Mouse (Mus musculus) limb, embryonic 13.5 days (tissue): ENCODE measurements around the gene Neurod1. TPM values are rescaled to one million over a fixed set of nuclear protein-coding genes. Genes with fewer than 3 reads are reported as not detected.
A peak's percentile ranks its signal among the peaks of the same experiment; 100 is the strongest.

Source experiments
- ATAC-seq: fragments of 200-750 bp; cut with Nextera tagmentation; 2 replicates; pipeline ENCODE4 v1.8.0; 2017; ENCODE audit warnings: low read depth, moderate number of reproducible peaks, moderate TSS enrichment; ENCODE audit not compliant: low FRiP score
- H3K27ac ChIP-seq: fragments of 300-500 bp; sonication (generic); 2 replicates; pipeline ENCODE4 v1.5.1; 2015; ENCODE audit warnings: inconsistent platforms, mild to moderate bottlenecking, moderate library complexity
- H3K27me3 ChIP-seq: fragments of 300-500 bp; sonication (generic); 2 replicates; pipeline ENCODE4 v1.6.1; 2015; ENCODE audit warnings: mild to moderate bottlenecking, inconsistent platforms
- H3K36me3 ChIP-seq: fragments of 300-500 bp; sonication (generic); 2 replicates; pipeline ENCODE4 v1.6.1; 2015; ENCODE audit warnings: inconsistent platforms, mild to moderate bottlenecking, moderate library complexity
- H3K4me1 ChIP-seq: fragments of 300-500 bp; sonication (generic); 2 replicates; pipeline ENCODE4 v1.6.1; 2015; ENCODE audit warnings: inconsistent platforms
- H3K4me2 ChIP-seq: fragments of 300-500 bp; sonication (generic); replicated peaks from 2 replicates; pipeline ENCODE4 v1.6.1; 2015; ENCODE audit warnings: inconsistent platforms, mild to moderate bottlenecking, moderate library complexity
- H3K4me3 ChIP-seq: fragments of 300-500 bp; sonication (generic); 2 replicates; pipeline ENCODE4 v1.5.1; 2015; ENCODE audit warnings: moderate library complexity, mild to moderate bottlenecking, inconsistent platforms
- H3K9ac ChIP-seq: fragments of 300-500 bp; sonication (generic); 2 replicates; pipeline ENCODE4 v1.6.1; 2015; ENCODE audit warnings: mild to moderate bottlenecking, inconsistent platforms
- H3K9me3 ChIP-seq: fragments of 300-500 bp; sonication (generic); 2 replicates; pipeline ENCODE4 v1.6.1; 2016; ENCODE audit warnings: inconsistent platforms
- WGBS: fragments of 180-500 bp; shearing (Covaris S2); methylation state at CpG from one replicate; pipeline ENCODE4 v1.1.7; 2015; 5-methylcytosine and 5-hydroxymethylcytosine counted together
- polyA plus RNA-seq: library from polyadenylated mRNA; unstranded; fragments of >200 nt; fragmentation: Nextera tagmentation; extraction: Ambion mirVana; gene quantifications from 2 replicates; pipeline ENCODE4 v1.2.1, GENCODE M21; 2015

The Neurod1 gene
- 0.15 TPM in 1 of 2 replicates, not detected in the other for polyA plus RNA-seq

GRCm38 (mm10) chr2:79456575-79457349, at the start of gene Neurod1, which contains the start of gene Cerkl:
Gene Neurod1 (minus strand): TSS chr2:79456751.
Gene Cerkl (minus strand): TSS chr2:79456785.
- Histone ChIP-seq H3K4me2 (peak within 1 kb of the TSS; percentile 68), H3K27me3 (peaks cover 83% of the 10 kb centered on the region), H3K4me3 (peak within 1 kb of the TSS; percentile 37), H3K9me3 (0 out of 2 replicates have a peak, but pooled peaks cover 2% of the 10 kb centered on the region), H3K36me3 (no peaks in the 10 kb centered on the region), H3K27ac (no peak within 1 kb of the TSS), H3K9ac (no peak within 1 kb of the TSS), H3K4me1 (peaks cover 20% of the 10 kb centered on the region; the same call in 1 of the 2 replicates)
- whole genome bisulfite sequencing = 1% methylated on average over 42 of the region's 42 CpGs
- no peak; the same call in 1 of the 2 replicates for ATAC-seq

DNA sequence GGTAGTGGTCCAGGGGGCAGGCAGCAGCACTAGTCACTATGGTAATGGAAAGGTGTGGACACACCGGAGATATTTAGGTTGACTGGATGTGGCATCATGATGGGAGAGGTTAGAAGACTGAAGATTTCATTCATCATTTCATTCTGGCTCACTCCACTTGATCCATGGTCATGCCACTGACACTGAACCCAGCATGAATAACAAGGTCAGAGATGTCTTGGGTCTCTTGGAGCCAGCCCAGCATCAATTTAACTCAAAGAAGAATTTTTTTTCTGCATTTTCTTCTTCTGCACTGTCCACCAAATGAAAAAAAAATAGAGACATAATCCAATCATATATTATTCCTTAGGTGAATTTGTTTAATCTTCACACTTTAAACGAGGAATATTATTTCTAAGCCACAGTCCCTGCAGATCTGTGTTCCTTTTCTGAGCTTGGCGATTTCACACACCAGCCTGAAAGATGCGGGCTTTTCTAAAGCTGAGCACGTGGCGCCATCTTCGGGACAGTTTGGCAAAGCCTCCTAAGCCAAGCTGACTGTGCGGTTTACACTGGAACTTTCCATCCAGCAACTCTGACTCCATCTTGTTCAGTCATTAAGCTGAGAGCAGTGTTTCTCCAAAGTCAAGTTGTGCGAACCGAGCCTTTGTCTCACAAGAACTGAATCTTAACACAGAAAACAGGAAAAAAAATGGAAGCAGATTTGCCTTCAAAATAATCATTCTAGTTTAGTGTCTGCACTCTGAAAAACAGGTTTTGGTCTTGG, 42.6 kb upstream of the Neurod1 start:
- H3K9me3 ChIP-seq = no peaks in the 10 kb centered on the region
- H3K27me3 ChIP-seq = peaks cover 5% of the 10 kb centered on the region; the same call in 1 of the 2 replicates
- H3K36me3 ChIP-seq = no peaks in the 10 kb centered on the region
- H3K9ac ChIP-seq = no peak overlapping the region
- peak; percentile 54; the same call in 1 of the 2 replicates for ATAC-seq
- H3K27ac ChIP-seq = no peak overlapping the region
- H3K4me1 ChIP-seq = no peaks in the 10 kb centered on the region
- WGBS = 29% methylated on average over 10 of the region's 10 CpGs
- H3K4me3 ChIP-seq = no peak overlapping the region
- no peak overlapping the region for H3K4me2 ChIP-seq

- Histone ChIP-seq H3K4me1 (no peaks in the 10 kb centered on the region), H3K27ac (no peak overlapping the region), H3K9me3 (no peaks in the 10 kb centered on the region), H3K36me3 (no peaks in the 10 kb centered on the region), H3K9ac (no peak overlapping the region), H3K4me3 (no peak overlapping the region), H3K4me2 (no peak overlapping the region), H3K27me3 (no peaks in the 10 kb centered on the region)
- ATAC-seq = no peak
- WGBS = 64% methylated on average over 3 of the region's 3 CpGs
Observed at GRCm38 (mm10) chr2:79485127-79485526, 28.6 kb upstream of the Neurod1 start.

- H3K27me3 ChIP-seq = no peaks in the 10 kb centered on the region
- no peak overlapping the region for H3K4me2 ChIP-seq
- 77% methylated on average over 2 of the region's 2 CpGs for WGBS
- H3K4me1 ChIP-seq = no peaks in the 10 kb centered on the region
- H3K9ac ChIP-seq = no peak overlapping the region
- no peaks in the 10 kb centered on the region for H3K9me3 ChIP-seq
- ATAC-seq = no peak
- H3K4me3 ChIP-seq = no peak overlapping the region
- no peak overlapping the region for H3K27ac ChIP-seq
- H3K36me3 ChIP-seq = no peaks in the 10 kb centered on the region
Observed at GRCm38 (mm10) chr2:79482511-79482910, 26.0 kb upstream of the Neurod1 start.

DNA sequence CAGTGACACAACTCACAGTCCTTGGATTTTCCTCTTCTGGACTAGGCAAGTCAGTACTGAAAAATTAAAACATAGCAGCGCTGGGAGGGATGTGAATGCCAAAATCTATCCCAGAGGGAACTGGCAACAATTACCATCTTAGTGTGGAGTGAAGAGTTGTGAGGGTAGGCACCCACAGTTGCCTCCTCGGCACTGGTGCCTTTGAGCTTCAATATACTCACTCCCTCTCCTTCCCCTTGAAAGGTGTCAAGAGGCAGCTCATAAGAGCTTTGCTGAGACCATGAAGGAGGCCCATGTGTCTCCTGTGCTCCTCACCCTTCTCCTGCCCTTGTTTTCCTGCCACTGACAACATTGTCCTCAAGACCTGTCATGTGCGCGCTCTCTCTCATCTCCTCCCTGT, 5.9 kb upstream of the Neurod1 start:
- peaks cover 46% of the 10 kb centered on the region for H3K27me3 ChIP-seq
- no peaks in the 10 kb centered on the region for H3K36me3 ChIP-seq
- 83% methylated on average over 4 of the region's 4 CpGs for WGBS
- 0 out of 2 replicates have a peak, but pooled peaks cover 2% of the 10 kb centered on the region for H3K9me3 ChIP-seq
- no peak overlapping the region for H3K4me3 ChIP-seq
- no peak overlapping the region for H3K4me2 ChIP-seq
- H3K4me1 ChIP-seq = 0 out of 2 replicates have a peak, but pooled peaks cover 4% of the 10 kb centered on the region
- H3K9ac ChIP-seq = no peak overlapping the region
- H3K27ac ChIP-seq = no peak overlapping the region
- no peak for ATAC-seq

GRCm38 (mm10) chr2:79461861-79462260, 5.3 kb upstream of the Neurod1 start:
- ATAC-seq = no peak
- no peak overlapping the region for H3K4me2 ChIP-seq
- H3K36me3 ChIP-seq = no peaks in the 10 kb centered on the region
- 0 out of 2 replicates have a peak, but pooled peaks cover 2% of the 10 kb centered on the region for H3K9me3 ChIP-seq
- 79% methylated on average over 2 of the region's 2 CpGs for WGBS
- H3K27me3 ChIP-seq = peaks cover 51% of the 10 kb centered on the region
- H3K9ac ChIP-seq = no peak overlapping the region
- no peak overlapping the region for H3K27ac ChIP-seq
- H3K4me1 ChIP-seq = 0 out of 2 replicates have a peak, but pooled peaks cover 5% of the 10 kb centered on the region
- H3K4me3 ChIP-seq = no peak overlapping the region

- Histone ChIP-seq H3K27ac (no peak overlapping the region), H3K4me3 (no peak overlapping the region), H3K36me3 (no peaks in the 10 kb centered on the region), H3K9me3 (0 out of 2 replicates have a peak, but pooled peaks cover 2% of the 10 kb centered on the region), H3K9ac (no peak overlapping the region), H3K4me1 (peaks cover 12% of the 10 kb centered on the region; the same call in 1 of the 2 replicates), H3K4me2 (no peak overlapping the region), H3K27me3 (peaks cover 64% of the 10 kb centered on the region)
- 0% methylated on average over 2 of the region's 2 CpGs for WGBS
- no peak for ATAC-seq
Observed at GRCm38 (mm10) chr2:79460586-79460985, 4.0 kb upstream of the Neurod1 start.

GRCm38 (mm10) chr2:79460107-79460506, 3.6 kb upstream of the Neurod1 start:
- Histone ChIP-seq H3K4me2 (no peak overlapping the region), H3K9ac (no peak overlapping the region), H3K9me3 (0 out of 2 replicates have a peak, but pooled peaks cover 2% of the 10 kb centered on the region), H3K36me3 (no peaks in the 10 kb centered on the region), H3K27ac (no peak overlapping the region), H3K4me1 (peaks cover 12% of the 10 kb centered on the region; the same call in 1 of the 2 replicates), H3K27me3 (peaks cover 69% of the 10 kb centered on the region), H3K4me3 (no peak overlapping the region)
- WGBS = 9% methylated on average over 14 of the region's 14 CpGs
- ATAC-seq = no peak

DNA sequence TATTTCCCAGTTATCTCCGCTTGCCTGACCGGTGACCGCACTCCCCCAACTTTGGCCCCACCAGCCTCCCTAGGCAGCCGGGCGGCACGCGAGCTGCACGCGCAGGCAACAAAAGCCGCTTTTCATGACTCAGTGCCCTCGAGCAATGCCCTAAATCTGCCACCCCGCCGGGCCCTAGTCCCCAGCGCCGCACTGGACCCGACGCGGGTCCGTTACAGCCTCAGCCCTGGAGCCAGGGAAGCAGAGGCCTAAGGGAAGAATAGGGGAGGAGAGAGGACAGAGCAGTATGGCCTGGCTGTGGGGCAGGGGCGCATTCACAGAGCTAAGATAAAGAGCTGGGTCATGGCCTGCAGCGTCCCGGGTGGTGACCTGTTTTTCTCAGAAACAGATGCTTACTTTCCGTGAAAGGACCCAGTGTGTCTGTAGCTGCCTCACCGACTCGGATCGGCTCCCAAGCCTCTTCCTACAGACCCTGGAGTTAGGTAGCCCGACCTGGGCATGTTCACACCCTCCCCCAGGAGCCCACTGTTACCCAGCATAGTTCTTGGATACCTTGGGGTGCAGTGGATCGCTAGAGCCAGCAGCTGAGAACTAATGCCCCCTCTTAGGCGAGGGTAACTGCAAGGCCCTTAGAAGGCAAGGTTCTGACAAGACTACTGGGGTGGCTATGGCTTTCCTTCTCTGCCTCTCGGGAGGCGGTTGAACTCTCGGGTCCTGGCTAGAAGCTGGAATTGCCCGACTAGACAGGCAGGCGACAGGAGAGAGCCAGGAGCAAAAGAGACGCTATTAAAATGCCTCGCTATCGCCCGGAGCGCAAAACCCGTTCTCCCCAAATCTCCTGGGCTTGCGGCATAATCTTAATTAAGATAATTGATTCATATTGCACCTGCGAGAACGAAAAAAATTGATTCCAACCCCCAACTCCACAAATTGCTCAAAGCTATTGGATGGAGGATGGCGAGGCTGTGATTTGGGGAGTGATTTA, 2.8 kb upstream of the Neurod1 start:
- 1% methylated on average over 44 of the region's 44 CpGs for WGBS
- no peak overlapping the region for H3K27ac ChIP-seq
- H3K4me1 ChIP-seq = peaks cover 14% of the 10 kb centered on the region; the same call in 1 of the 2 replicates
- H3K4me3 ChIP-seq = no peak overlapping the region
- ATAC-seq = no peak
- 0 out of 2 replicates have a peak overlapping the region, but pooled peaks have one; percentile 14 for H3K4me2 ChIP-seq
- no peak overlapping the region for H3K9ac ChIP-seq
- no peaks in the 10 kb centered on the region for H3K36me3 ChIP-seq
- peaks cover 77% of the 10 kb centered on the region for H3K27me3 ChIP-seq
- 0 out of 2 replicates have a peak, but pooled peaks cover 2% of the 10 kb centered on the region for H3K9me3 ChIP-seq

DNA sequence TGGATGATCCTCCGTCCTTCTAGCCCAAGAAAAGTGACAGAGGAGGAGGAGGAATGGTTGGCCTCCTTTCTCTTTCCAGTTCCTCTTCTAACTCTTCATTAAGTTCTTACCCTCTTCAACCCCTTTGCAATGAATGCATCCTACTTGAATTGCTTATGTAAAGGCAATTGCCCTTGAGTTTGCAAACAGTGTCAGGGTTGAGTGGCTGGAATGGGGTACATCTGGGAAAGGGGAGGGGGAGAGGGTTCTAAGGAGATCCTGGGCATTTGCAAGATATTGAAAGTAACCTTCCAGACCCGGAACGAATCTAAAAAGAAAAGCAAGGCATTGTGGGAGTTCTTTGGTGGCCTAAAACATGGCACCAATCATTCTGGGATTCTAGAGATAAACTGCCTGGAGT, 1.4 kb upstream of the Neurod1 start:
- no peak for ATAC-seq
- Histone ChIP-seq H3K4me3 (no peak overlapping the region), H3K9ac (no peak overlapping the region), H3K4me2 (no peak overlapping the region), H3K4me1 (peaks cover 20% of the 10 kb centered on the region; the same call in 1 of the 2 replicates), H3K36me3 (no peaks in the 10 kb centered on the region), H3K27me3 (peaks cover 86% of the 10 kb centered on the region), H3K27ac (no peak overlapping the region), H3K9me3 (0 out of 2 replicates have a peak, but pooled peaks cover 2% of the 10 kb centered on the region)
- 27% methylated on average over 3 of the region's 3 CpGs for WGBS

- H3K36me3 ChIP-seq = no peaks in the 10 kb centered on the region
- H3K27ac ChIP-seq = no peak overlapping the region
- peaks cover 20% of the 10 kb centered on the region; the same call in 1 of the 2 replicates for H3K4me1 ChIP-seq
- ATAC-seq = no peak
- WGBS = 47% methylated on average over 3 of the region's 3 CpGs
- H3K27me3 ChIP-seq = peaks cover 85% of the 10 kb centered on the region
- 0 out of 2 replicates have a peak, but pooled peaks cover 2% of the 10 kb centered on the region for H3K9me3 ChIP-seq
- H3K9ac ChIP-seq = no peak overlapping the region
- no peak overlapping the region for H3K4me2 ChIP-seq
- no peak overlapping the region for H3K4me3 ChIP-seq
Observed at GRCm38 (mm10) chr2:79457434-79457833, 883 bp upstream of the Neurod1 start.
